In genomic region chr10:36974676-36975520, GRCm38 (mm10) we compare ENCODE assay signal across 8 mouse cellular contexts. TPM values are rescaled to one million over a fixed set of nuclear protein-coding genes. Genes with fewer than 3 reads are reported as not detected.
A peak's percentile ranks its signal among the peaks of the same experiment; 100 is the strongest.
DNase-seq lines count a peak whose midpoint lies in the region; ATAC-seq and TF ChIP-seq lines count a peak whose summit lies in the region.

No protein-coding gene starts in this region.

- peaks cover 2 to 16% of the 10 kb centered on the region in 2 experiments; a peak in 3 of 4 replicates for H3K4me1 ChIP-seq in MEL (ENCODE audit: control insufficient read depth in 1 of 2, insufficient read depth in 2 of 2, low read length in 2 of 2)

- H3K9me3 ChIP-seq in MEL (replicated peaks; ENCODE audit: insufficient read depth, low read length), result no peaks in the 10 kb centered on the region

- no peak for TF ChIP-seq CTCF in MEL (IDR thresholded peaks at IDR 0.05 in 2 of 3, conservative IDR thresholded peaks at IDR 0.05 in 1 of 3; ENCODE audit: control insufficient read depth in 1 of 3, insufficient read depth in 1 of 3, low read depth in 2 of 3, low read length in 3 of 3, poor library complexity in 1 of 3, severe bottlenecking in 1 of 3)

- ATAC-seq in inflammation-experienced regulatory T-cells, adult 6 months, result peak; percentile 47
- ATAC-seq in megakaryocyte, adult 5-6 weeks (ENCODE audit: poor library complexity, severe bottlenecking), result peak; percentile 34

- peak overlapping the region; percentile 88 to 97 for H3K4me3 ChIP-seq in MEL (ENCODE audit: control insufficient read depth in 1 of 2, insufficient read depth in 1 of 2, low read depth in 2 of 2, low read length in 2 of 2)

- H3K79me2 ChIP-seq in MEL (ENCODE audit: control insufficient read depth, insufficient read depth, low read length, poor library complexity), result peaks cover 45% of the 10 kb centered on the region

- DNase-seq in MEL (ENCODE audit: low read depth, low spot score), result peak; percentile 68
- peak; percentile 34 for DNase-seq in brain, embryonic 18.5 days (ENCODE audit: low read depth, low spot score)
- DNase-seq in frontal cortex, adult 2 months (ENCODE audit: extremely low spot score in 1 of 2, low spot score in 1 of 2), result peak; percentile 19 to 60
- peak; percentile 52 to 66 for DNase-seq in left cerebral cortex, adult 8-10 months (ENCODE audit: low spot score in 2 of 2)
- peak; percentile 49 for DNase-seq in retina, postnatal 7 days (ENCODE audit: low read depth, low spot score)
- DNase-seq in Muller cell, postnatal 12 days (ENCODE audit: inconsistent ontology term), result no peak

- TF ChIP-seq RAD21 in MEL (IDR thresholded peaks at IDR 0.05; ENCODE audit: low read depth, low read length), result no peak

- H3K27me3 ChIP-seq in MEL (ENCODE audit: control insufficient read depth in 1 of 2, insufficient read depth in 2 of 2, low read length in 2 of 2), result no peaks in the 10 kb centered on the region

- H3K27ac ChIP-seq in MEL (ENCODE audit: control insufficient read depth, low read depth, low read length), result peak overlapping the region; percentile 70

- peaks cover 1 to 16% of the 10 kb centered on the region in 2 experiments; a peak in 3 of 4 replicates for H3K36me3 ChIP-seq in MEL (ENCODE audit: control insufficient read depth in 1 of 2, insufficient read depth in 2 of 2, low read length in 2 of 2)

- peak in 1 of 2 experiments; percentile 31; a peak in 1 of 4 replicates for TF ChIP-seq POLR2A in MEL (IDR thresholded peaks at IDR 0.05; ENCODE audit: control insufficient read depth in 1 of 2, insufficient read depth in 1 of 2, low read depth in 1 of 2, low read length in 2 of 2, poor library complexity in 1 of 2)

- H3K9ac ChIP-seq in MEL (ENCODE audit: control insufficient read depth, low read depth, low read length, poor library complexity, severe bottlenecking), result peak overlapping the region; percentile 99

- no peak for TF ChIP-seq EP300 in MEL (IDR thresholded peaks at IDR 0.05; ENCODE audit: low read depth in 1 of 2, low read length in 2 of 2)

TF ChIP-seq in MEL, 35 proteins besides CTCF, POLR2A, EP300 and RAD21:
- TF ChIP-seq ZNF384 (IDR thresholded peaks at IDR 0.05; ENCODE audit: low read depth, low read length), result no peak
- TF ChIP-seq MAX (IDR thresholded peaks at IDR 0.05; ENCODE audit: low read length), result 0 out of 2 replicates have a peak, but pooled peaks have one; percentile 9

RNA-seq across cellular contexts. Expression of gene Hdac2, which starts 0.6 kb away (rescaled TPM):
- total RNA-seq in MEL (2012; rRNA removed), result 112 and 116 TPM in 2 replicates
- 100 to 1,000 TPM; 144 to 165 TPM for polyA plus RNA-seq in MEL (2012; ENCODE audit: insufficient read depth in 1 of 2, insufficient read length in 2 of 2, low read depth in 1 of 2, low replicate concordance in 2 of 2, missing spikeins in 1 of 2)
- 118 and 128 TPM in 2 replicates for polyA plus RNA-seq in frontal cortex, adult 2 months (2012; rRNA removed)
- 10 to 100 TPM; 12.6 to 18.9 (median 18.0) TPM for polyA plus RNA-seq in inflammation-experienced regulatory T-cells, adult 6 months (2017; shearing (Covaris generic))
- total RNA-seq in left cerebral cortex, adult 8-10 months (2022), result 10 to 100 TPM; 74.9 to 81.9 (median 79.1) TPM
- 90.8 and 97.0 TPM in 2 replicates for total RNA-seq in megakaryocyte, adult 5-6 weeks (2015)
- total RNA-seq in megakaryocyte, adult 5-6 weeks (2017), result 84.9 and 90.0 TPM in 2 replicates
